In the genomic region with DNA sequence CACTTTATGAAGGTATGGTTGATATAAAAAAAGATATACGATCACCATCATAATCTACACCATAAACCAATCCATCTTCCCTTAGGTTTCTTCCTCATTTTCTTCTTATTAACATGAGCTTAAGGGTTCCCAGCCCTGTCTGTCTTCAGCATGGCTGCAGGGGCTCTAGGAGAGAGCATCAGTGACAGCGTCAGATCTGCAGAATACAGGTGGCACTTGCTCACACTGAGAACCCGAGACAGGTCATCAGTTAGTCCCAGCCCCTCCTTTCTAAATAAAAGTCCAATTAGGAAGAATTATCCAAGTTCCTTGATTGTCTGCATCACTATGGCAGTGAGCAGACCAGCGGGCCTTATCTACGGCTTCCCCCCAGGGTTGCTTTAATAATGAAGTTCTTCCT, we compare ENCODE assay signal across 18 mouse cellular contexts. TPM values are rescaled to one million over a fixed set of nuclear protein-coding genes. Genes with fewer than 3 reads are reported as not detected.
DNase-seq lines count a peak whose midpoint lies in the region; ATAC-seq and TF ChIP-seq lines count a peak whose summit lies in the region.
"Had no signal": no experiment of that assay in that cellular context is flagged by ENCODE, and none has a peak within 500 bp of the region (broad histone marks: within the 10 kb centered on the region; RNA-seq: fewer than 3 reads in every experiment).

No protein-coding gene starts in this region.

- H3K27ac ChIP-seq in heart, embryonic 15.5 days = no peak overlapping the region
- H3K27ac ChIP-seq in liver, adult 2 months (replicated peaks; ENCODE audit: insufficient read depth, low read depth, low read length) = peak overlapping the region; percentile 95
- H3K27ac ChIP-seq in liver, embryonic 11.5 days (ENCODE audit: low read depth, low read length) = no peak overlapping the region
- peak overlapping the region; percentile 73; the same call in 1 of the 2 replicates for H3K27ac ChIP-seq in intestine, postnatal 0 days (ENCODE audit: low read depth, low read length)
- peak overlapping the region; percentile 66 for H3K27ac ChIP-seq in liver, embryonic 16.5 days (ENCODE audit: low read length)
- H3K27ac ChIP-seq: embryonic facial prominence, embryonic 10.5 days; limb, embryonic 10.5 days had no signal

- no peaks in the 10 kb centered on the region for H3K27me3 ChIP-seq in heart, embryonic 15.5 days
- no peaks in the 10 kb centered on the region for H3K27me3 ChIP-seq in liver, adult 2 months (ENCODE audit: control insufficient read depth, insufficient read depth, low read length)
- no peaks in the 10 kb centered on the region for H3K27me3 ChIP-seq in liver, embryonic 11.5 days (replicated peaks; ENCODE audit: control insufficient read depth, insufficient read depth, low read length)
- H3K27me3 ChIP-seq in intestine, postnatal 0 days (replicated peaks; ENCODE audit: control insufficient read depth, insufficient read depth, low read length) = no peaks in the 10 kb centered on the region
- no peaks in the 10 kb centered on the region for H3K27me3 ChIP-seq in liver, embryonic 16.5 days (ENCODE audit: control insufficient read depth, insufficient read depth, low read depth, low read length)

- DNase-seq in heart, adult 8-10 months (ENCODE audit: low spot score) = no peak
- DNase-seq in liver, adult 2 months (ENCODE audit: extremely low read depth, low read depth, low spot score) = peak; percentile 59
- no peak for DNase-seq in liver, embryonic 11.5 days (ENCODE audit: low spot score)
- no peak for DNase-seq in frontal cortex, postnatal 36 days (ENCODE audit: low spot score in 2 of 2)
- DNase-seq in thymus, postnatal 4 days = no peak
- DNase-seq: gastrocnemius, postnatal 14 days; lung, adult 18-20 months; right cerebral cortex, postnatal 14 days; spleen, adult 18-20 months had no signal

- no peak overlapping the region for H3K9ac ChIP-seq in heart, embryonic 15.5 days
- peak overlapping the region; percentile 92 for H3K9ac ChIP-seq in liver, adult 2 months (ENCODE audit: low read depth, low read length)
- H3K9ac ChIP-seq in liver, embryonic 11.5 days (ENCODE audit: low read depth, low read length) = no peak overlapping the region
- no peak overlapping the region for H3K9ac ChIP-seq in intestine, postnatal 0 days (ENCODE audit: low read depth, low read length)
- no peak overlapping the region; the same call in 1 of the 2 replicates for H3K9ac ChIP-seq in liver, embryonic 16.5 days (ENCODE audit: low read depth, low read length)

- WGBS in heart, embryonic 15.5 days = 63% methylated on average over 5 of the region's 5 CpGs
- 15% methylated on average over 5 of the region's 5 CpGs for WGBS in liver, adult 2 months
- 75% methylated on average over 5 of the region's 5 CpGs for WGBS in liver, embryonic 11.5 days
- WGBS in intestine, postnatal 0 days = 64% methylated on average over 5 of the region's 5 CpGs
- WGBS in liver, embryonic 16.5 days (ENCODE audit: insufficient replicate concordance) = 70% methylated on average over 5 of the region's 5 CpGs

- H3K79me2 ChIP-seq in liver, adult 2 months (ENCODE audit: control insufficient read depth, insufficient read depth, low read length) = peaks cover 19% of the 10 kb centered on the region; the same call in 1 of the 2 replicates

- no peaks in the 10 kb centered on the region for H3K9me3 ChIP-seq in heart, embryonic 15.5 days (replicated peaks)
- H3K9me3 ChIP-seq in liver, embryonic 11.5 days (ENCODE audit: control insufficient read depth, low read length) = no peaks in the 10 kb centered on the region
- no peaks in the 10 kb centered on the region for H3K9me3 ChIP-seq in intestine, postnatal 0 days (ENCODE audit: control insufficient read depth)
- H3K9me3 ChIP-seq in liver, embryonic 16.5 days (replicated peaks; ENCODE audit: control insufficient read depth, low read length) = no peaks in the 10 kb centered on the region
- H3K9me3 ChIP-seq: embryonic facial prominence, embryonic 10.5 days; limb, embryonic 10.5 days had no signal

- no peaks in the 10 kb centered on the region for H3K36me3 ChIP-seq in heart, embryonic 15.5 days
- H3K36me3 ChIP-seq in liver, adult 2 months (ENCODE audit: control insufficient read depth, insufficient read depth, low read length) = peaks cover 11% of the 10 kb centered on the region
- H3K36me3 ChIP-seq in liver, embryonic 11.5 days (ENCODE audit: control insufficient read depth, insufficient read depth, low read length) = no peaks in the 10 kb centered on the region
- no peaks in the 10 kb centered on the region for H3K36me3 ChIP-seq in intestine, postnatal 0 days (ENCODE audit: control insufficient read depth, insufficient read depth)
- no peaks in the 10 kb centered on the region for H3K36me3 ChIP-seq in liver, embryonic 16.5 days (ENCODE audit: control insufficient read depth, insufficient read depth)
- H3K36me3 ChIP-seq: embryonic facial prominence, embryonic 10.5 days; limb, embryonic 10.5 days had no signal

- ATAC-seq in heart, embryonic 15.5 days (replicated peaks; ENCODE audit: insufficient number of reproducible peaks, insufficient read depth, low FRiP score, low read depth) = no peak
- ATAC-seq in liver, embryonic 11.5 days (replicated peaks; ENCODE audit: low FRiP score) = no peak
- no peak for ATAC-seq in intestine, postnatal 0 days
- no peak for ATAC-seq in liver, embryonic 16.5 days (ENCODE audit: low read depth)
- ATAC-seq: forebrain, embryonic 16.5 days had no signal

- TF ChIP-seq CTCF in liver, adult 2 months (IDR thresholded peaks at IDR 0.05; ENCODE audit: low read depth, low read length) = no peak
- no peak for TF ChIP-seq CTCF in intestine, postnatal 0 days (IDR thresholded peaks at IDR 0.05; ENCODE audit: low read depth)

- H3K4me3 ChIP-seq in heart, embryonic 15.5 days = 0 out of 2 replicates have a peak overlapping the region, but pooled peaks have one; percentile 2
- H3K4me3 ChIP-seq in liver, adult 2 months (ENCODE audit: insufficient read depth, low read depth, low read length) = peak overlapping the region; percentile 65
- no peak overlapping the region for H3K4me3 ChIP-seq in liver, embryonic 11.5 days (ENCODE audit: low read depth, low read length)
- H3K4me3 ChIP-seq in intestine, postnatal 0 days (ENCODE audit: low read depth, low read length) = peak overlapping the region; percentile 28; the same call in 1 of the 2 replicates
- peak overlapping the region; percentile 42 for H3K4me3 ChIP-seq in liver, embryonic 16.5 days (ENCODE audit: low read depth, low read length)
- H3K4me3 ChIP-seq: embryonic facial prominence, embryonic 10.5 days; limb, embryonic 10.5 days had no signal

- peaks cover 34% of the 10 kb centered on the region for H3K4me1 ChIP-seq in heart, embryonic 15.5 days (replicated peaks)
- peaks cover 18% of the 10 kb centered on the region for H3K4me1 ChIP-seq in liver, adult 2 months (ENCODE audit: control insufficient read depth, insufficient read depth, low read length)
- H3K4me1 ChIP-seq in liver, embryonic 11.5 days (replicated peaks; ENCODE audit: control insufficient read depth, insufficient read depth, low read length) = no peaks in the 10 kb centered on the region
- H3K4me1 ChIP-seq in intestine, postnatal 0 days (replicated peaks; ENCODE audit: control insufficient read depth, insufficient read depth, low read length) = peaks cover 11% of the 10 kb centered on the region
- peaks cover 3% of the 10 kb centered on the region for H3K4me1 ChIP-seq in liver, embryonic 16.5 days (ENCODE audit: control insufficient read depth, low read depth, low read length)
- H3K4me1 ChIP-seq: embryonic facial prominence, embryonic 10.5 days; limb, embryonic 10.5 days had no signal

- TF ChIP-seq POLR2A in liver, adult 2 months (IDR thresholded peaks at IDR 0.05; ENCODE audit: extremely low read depth, insufficient read depth, low read length) = no peak

- H3K4me2 ChIP-seq in heart, embryonic 15.5 days = peak overlapping the region; percentile 17
- H3K4me2 ChIP-seq in liver, embryonic 11.5 days = no peak overlapping the region
- H3K4me2 ChIP-seq in intestine, postnatal 0 days (replicated peaks; ENCODE audit: low read depth) = peak overlapping the region; percentile 59
- H3K4me2 ChIP-seq in liver, embryonic 16.5 days (ENCODE audit: low read depth, low read length) = peak overlapping the region; percentile 46
- H3K4me2 ChIP-seq: midbrain, embryonic 11.5 days had no signal

RNA-seq across cellular contexts. Expression of gene Nr1h4, which starts 0.9 kb away (rescaled TPM):
- 0.81 and 1.0 TPM in 2 replicates for polyA plus RNA-seq in heart, embryonic 15.5 days (2015; fragmentation: Nextera tagmentation; extraction: Ambion mirVana)
- under 1 TPM; 0.35 to 0.50 (median 0.41) TPM for total RNA-seq in heart, adult 8-10 months (2022)
- total RNA-seq in liver, adult 2 months (2014; rRNA removed) = 131 and 168 TPM in 2 replicates
- 52.2 and 58.4 TPM in 2 replicates for polyA plus RNA-seq in liver, adult 2 months (2012; rRNA removed)
- polyA plus RNA-seq in liver, embryonic 11.5 days (2014; fragmentation: Nextera tagmentation; extraction: Ambion mirVana) = 0.99 and 1.9 TPM in 2 replicates
- 117 and 139 TPM in 2 replicates for polyA plus RNA-seq in intestine, postnatal 0 days (2015; fragmentation: Nextera tagmentation; extraction: Ambion mirVana)
- polyA plus RNA-seq in liver, embryonic 16.5 days (2015; fragmentation: Nextera tagmentation; extraction: Ambion mirVana) = 7.4 and 8.4 TPM in 2 replicates
- total RNA-seq: gastrocnemius, postnatal 14 days had no signal
- polyA plus RNA-seq: embryonic facial prominence, embryonic 10.5 days; hindbrain, embryonic 11.5 days; limb, embryonic 10.5 days; neural tube, embryonic 11.5 days had no signal

Comparison
In these comparisons a context has a peak if more than half of its experiments do, and no peak if none do; other contexts are left out.
1. H3K27ac ChIP-seq: peak in liver, adult 2 months (single experiment), intestine, postnatal 0 days (single experiment) and liver, embryonic 16.5 days (single experiment); none in heart, embryonic 15.5 days (single experiment) and liver, embryonic 11.5 days (single experiment).